Mouse (Mus musculus) ES-E14 (cell line): ENCODE data around the gene Tnik. TPM values are rescaled to one million over a fixed set of nuclear protein-coding genes. Genes with fewer than 3 reads are reported as not detected.

Experiments used
- DNase-seq: peaks from one replicate; pipeline ENCODE4 v3.0.0-alpha.2; 2013; ENCODE audit warnings: low read depth, low spot score
- H3K27ac ChIP-seq: 2 replicates; pipeline ENCODE4 v1.5.1; 2012; ENCODE audit warnings: low read depth, mild to moderate bottlenecking, low read length, moderate library complexity, mixed read lengths; ENCODE audit not compliant: poor library complexity, insufficient read depth, severe bottlenecking
- H3K36me3 ChIP-seq: 2 replicates; pipeline ENCODE4 v1.6.1; 2012; ENCODE audit warnings: mild to moderate bottlenecking, low read length, moderate library complexity, mixed read lengths; ENCODE audit not compliant: control insufficient read depth, poor library complexity, insufficient read depth, severe bottlenecking
- H3K4me1 ChIP-seq, 2 experiments: fragments of 150-350 bp in 1 of 2; sonication (generic) in 1 of 2; 2 replicates each; pipeline ENCODE4 v1.6.1; 2012; ENCODE audit warnings: low read length in 2 of 2, mild to moderate bottlenecking in 1 of 2, mixed read lengths in 1 of 2; ENCODE audit not compliant: control insufficient read depth in 2 of 2, insufficient read depth in 2 of 2, poor library complexity in 1 of 2
- H3K4me3 ChIP-seq, 2 experiments: fragments of 150-350 bp in 1 of 2; sonication (generic) in 1 of 2; 2 replicates each; pipeline ENCODE4 v1.5.1; 2012; ENCODE audit warnings: low read length in 2 of 2, low read depth in 1 of 2, mild to moderate bottlenecking in 1 of 2, mixed read lengths in 1 of 2; ENCODE audit not compliant: insufficient read depth in 1 of 2, poor library complexity in 1 of 2, severe bottlenecking in 1 of 2
- H3K9ac ChIP-seq: 2 replicates; pipeline ENCODE4 v1.6.1; 2012; ENCODE audit warnings: low read depth, mild to moderate bottlenecking, low read length, mixed read lengths; ENCODE audit not compliant: poor library complexity, insufficient read depth, severe bottlenecking
- H3K9me3 ChIP-seq: fragments of 150-350 bp; sonication (generic); 2 replicates; pipeline ENCODE4 v1.6.1; 2012; ENCODE audit warnings: low read depth, mild to moderate bottlenecking, low read length; ENCODE audit not compliant: control insufficient read depth, insufficient read depth
- CHD2 ChIP-seq: IDR thresholded peaks from 2 replicates; pipeline ENCODE4 v1.6.1; 2014; ENCODE audit warnings: mild to moderate bottlenecking, low read depth, low read length, inconsistent platforms
- HCFC1 ChIP-seq: IDR thresholded peaks from 2 replicates; pipeline ENCODE4 v1.6.1; 2012; ENCODE audit warnings: low read length, inconsistent platforms, borderline replicate concordance; ENCODE audit not compliant: insufficient read depth
- MAFK ChIP-seq: IDR thresholded peaks from 2 replicates; pipeline ENCODE4 v1.6.1; 2014; ENCODE audit warnings: mild to moderate bottlenecking, low read depth, low read length, inconsistent platforms; ENCODE audit not compliant: insufficient read depth
- ZC3H11A ChIP-seq: IDR thresholded peaks from 2 replicates; pipeline ENCODE4 v1.6.1; 2012; ENCODE audit warnings: low read depth, mild to moderate bottlenecking, inconsistent platforms, low read length, borderline replicate concordance
- ZNF384 ChIP-seq: IDR thresholded peaks from 2 replicates; pipeline ENCODE4 v1.6.1; 2012; ENCODE audit warnings: low read depth, low read length, inconsistent platforms
- in situ Hi-C, 2 experiments: fragments of 600-800 bp; cut with MboI; formaldehyde crosslinking; loops; one replicate each; pipeline ENCODE4 v1.15.1; 2025; ENCODE audit warnings: low sequenced_read_pairs in 2 of 2, inconsistent platforms in 1 of 2; ENCODE audit not compliant: unreplicated experiment in 2 of 2
- total RNA-seq: library from RNA; depleted of rRNA; stranded (reverse); fragments of 300-350 nt; gene quantifications from 2 replicates; pipeline ENCODE4 v1.2.3, GENCODE M21; 2012

Tnik gene
- total RNA-seq, 1 experiment: 2.6 TPM

- Histone ChIP-seq H3K9me3 (no peaks in the 10 kb centered on the region), H3K27ac (no peak overlapping the region), H3K36me3 (no peaks in the 10 kb centered on the region), H3K4me3 (no peak overlapping the region), H3K4me1 (peaks cover 0 to 1% of the 10 kb centered on the region in 2 experiments; a peak in 1 of 4 replicates), H3K9ac (no peak overlapping the region)
- no peak for DNase-seq
- no peak for TF ChIP-seq ZNF384
- in situ Hi-C loops: no loop called here
These were observed 395.3 kb downstream of the Tnik start for GRCm38 (mm10) chr3:28658349-28658748.

- Histone ChIP-seq H3K4me1 (no peaks in the 10 kb centered on the region), H3K9me3 (no peaks in the 10 kb centered on the region), H3K36me3 (no peaks in the 10 kb centered on the region), H3K4me3 (no peak overlapping the region), H3K9ac (no peak overlapping the region), H3K27ac (no peak overlapping the region)
- DNase-seq: no peak
- TF ChIP-seq ZNF384 (no peak), HCFC1 (no peak), MAFK (no peak), CHD2 (no peak), ZC3H11A (no peak)
- in situ Hi-C loops: no loop called here
These were observed 417.8 kb downstream of the Tnik start for GRCm38 (mm10) chr3:28680851-28681250.

- in situ Hi-C loops: no loop called here
- Histone ChIP-seq H3K27ac (no peak overlapping the region), H3K4me3 (no peak overlapping the region), H3K4me1 (no peaks in the 10 kb centered on the region), H3K9ac (no peak overlapping the region), H3K9me3 (no peaks in the 10 kb centered on the region), H3K36me3 (no peaks in the 10 kb centered on the region)
- TF ChIP-seq CHD2 (no peak), ZNF384 (no peak), MAFK (no peak), HCFC1 (no peak), ZC3H11A (no peak)
- DNase-seq: no peak
These were observed 418.9 kb downstream of the Tnik start for GRCm38 (mm10) chr3:28681866-28682265.

- no peak for DNase-seq
- in situ Hi-C loops: no loop called here
- Histone ChIP-seq H3K4me1 (no peaks in the 10 kb centered on the region), H3K27ac (no peak overlapping the region), H3K9ac (no peak overlapping the region), H3K4me3 (no peak overlapping the region), H3K9me3 (no peaks in the 10 kb centered on the region), H3K36me3 (no peaks in the 10 kb centered on the region)
- TF ChIP-seq CHD2 (no peak), ZNF384 (no peak), ZC3H11A (no peak), HCFC1 (no peak), MAFK (no peak)
These were observed 419.4 kb downstream of the Tnik start for GRCm38 (mm10) chr3:28682411-28682810.

- Histone ChIP-seq H3K4me3 (no peak overlapping the region), H3K27ac (no peak overlapping the region), H3K36me3 (no peaks in the 10 kb centered on the region), H3K9ac (no peak overlapping the region), H3K4me1 (no peaks in the 10 kb centered on the region), H3K9me3 (no peaks in the 10 kb centered on the region)
- TF ChIP-seq ZNF384: no peak
- TF ChIP-seq ZC3H11A: no peak
- TF ChIP-seq MAFK: no peak
- TF ChIP-seq HCFC1: no peak
- no peak for TF ChIP-seq CHD2
- in situ Hi-C loops: no loop called here
- DNase-seq: no peak
These were observed 422.5 kb downstream of the Tnik start for GRCm38 (mm10) chr3:28685510-28685909.
